Mouse (Mus musculus): ENCODE measurements at regions not wholly inside any gene's neighbourhood (a gene's known extent, or its start where the extent isn't known, plus 50 kb on each side); places are given as distances from the start of the nearest gene placed in this dataset.
"Not testable (repeated sequence)": the region's sequence is repeated elsewhere in the genome, so short reads cannot be mapped to it uniquely, and the experiment has no call there.

DNA sequence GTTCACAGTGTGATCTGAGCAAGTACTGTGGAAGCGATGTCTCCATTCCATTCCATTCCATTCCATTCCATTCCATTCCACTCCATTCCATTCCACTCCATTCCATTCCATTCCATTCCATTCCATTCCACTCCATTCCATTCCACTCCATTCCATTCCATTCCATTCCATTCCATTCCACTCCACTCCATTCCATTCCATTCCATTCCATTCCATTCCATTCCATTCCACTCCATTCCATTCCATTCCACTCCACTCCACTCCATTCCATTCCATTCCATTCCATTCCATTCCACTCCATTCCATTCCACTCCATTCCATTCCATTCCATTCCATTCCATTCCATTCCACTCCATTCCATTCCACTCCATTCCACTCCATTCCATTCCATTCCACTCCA lies 368.0 kb upstream of the Arid1b start:
- not testable (repeated sequence) for H3K9me3 ChIP-seq; ATAC-seq (ENCODE audit: low read depth); H3K36me3 ChIP-seq; H3K4me3 ChIP-seq; H3K27me3 ChIP-seq; H3K4me1 ChIP-seq (replicated peaks); H3K4me2 ChIP-seq; H3K9ac ChIP-seq; H3K27ac ChIP-seq (replicated peaks)
- WGBS, result 100% methylated on average over 1 of the region's 1 CpGs

- H3K9me3 ChIP-seq, result no peaks in the 10 kb centered on the region
- no peak overlapping the region for H3K27ac ChIP-seq (replicated peaks)
- H3K4me2 ChIP-seq, result no peak overlapping the region
- H3K4me1 ChIP-seq (replicated peaks), result no peaks in the 10 kb centered on the region
- H3K36me3 ChIP-seq, result no peaks in the 10 kb centered on the region
- WGBS, result 79% methylated on average over 7 of the region's 7 CpGs
- no peak overlapping the region for H3K9ac ChIP-seq
- no peak overlapping the region for H3K4me3 ChIP-seq
- H3K27me3 ChIP-seq, result no peaks in the 10 kb centered on the region
- no peak for ATAC-seq (ENCODE audit: low read depth)
Observed at GRCm38 (mm10) chr17:4627542-4627941, 366.6 kb upstream of the Arid1b start.

GRCm38 (mm10) chr17:4631122-4631521 lies 363.0 kb upstream of the Arid1b start:
- ATAC-seq (ENCODE audit: low read depth), result no peak

GRCm38 (mm10) chr17:4632506-4632905 lies 361.6 kb upstream of the Arid1b start:
- 0 out of 2 replicates have a peak, but pooled peaks cover 5% of the 10 kb centered on the region for H3K4me1 ChIP-seq (replicated peaks)
- no peak overlapping the region for H3K9ac ChIP-seq
- no peak overlapping the region for H3K4me3 ChIP-seq
- H3K27me3 ChIP-seq, result no peaks in the 10 kb centered on the region
- H3K9me3 ChIP-seq, result no peaks in the 10 kb centered on the region
- H3K27ac ChIP-seq (replicated peaks), result no peak overlapping the region
- no peak overlapping the region for H3K4me2 ChIP-seq
- no peak for ATAC-seq (ENCODE audit: low read depth)
- H3K36me3 ChIP-seq, result no peaks in the 10 kb centered on the region
- 86% methylated on average over 2 of the region's 2 CpGs for WGBS

More at GRCm38 (mm10) chr17:4631122-4631521, 363.0 kb upstream of the Arid1b start:
- no peak overlapping the region for H3K4me2 ChIP-seq
- H3K27me3 ChIP-seq, result no peaks in the 10 kb centered on the region
- H3K9ac ChIP-seq, result no peak overlapping the region
- no peaks in the 10 kb centered on the region for H3K36me3 ChIP-seq
- no peaks in the 10 kb centered on the region for H3K4me1 ChIP-seq (replicated peaks)
- H3K9me3 ChIP-seq, result no peaks in the 10 kb centered on the region
- H3K4me3 ChIP-seq, result no peak overlapping the region
- 58% methylated on average over 4 of the region's 4 CpGs for WGBS
- no peak overlapping the region for H3K27ac ChIP-seq (replicated peaks)

GRCm38 (mm10) chr17:4633771-4634170 lies 360.4 kb upstream of the Arid1b start:
- Histone ChIP-seq H3K4me1 (replicated peaks) (0 out of 2 replicates have a peak, but pooled peaks cover 5% of the 10 kb centered on the region), H3K9ac (no peak overlapping the region), H3K27me3 (no peaks in the 10 kb centered on the region), H3K27ac (replicated peaks) (no peak overlapping the region), H3K36me3 (no peaks in the 10 kb centered on the region), H3K4me3 (no peak overlapping the region), H3K4me2 (no peak overlapping the region), H3K9me3 (no peaks in the 10 kb centered on the region)
- no peak for ATAC-seq (ENCODE audit: low read depth)
- 61% methylated on average over 3 of the region's 3 CpGs for WGBS

DNA sequence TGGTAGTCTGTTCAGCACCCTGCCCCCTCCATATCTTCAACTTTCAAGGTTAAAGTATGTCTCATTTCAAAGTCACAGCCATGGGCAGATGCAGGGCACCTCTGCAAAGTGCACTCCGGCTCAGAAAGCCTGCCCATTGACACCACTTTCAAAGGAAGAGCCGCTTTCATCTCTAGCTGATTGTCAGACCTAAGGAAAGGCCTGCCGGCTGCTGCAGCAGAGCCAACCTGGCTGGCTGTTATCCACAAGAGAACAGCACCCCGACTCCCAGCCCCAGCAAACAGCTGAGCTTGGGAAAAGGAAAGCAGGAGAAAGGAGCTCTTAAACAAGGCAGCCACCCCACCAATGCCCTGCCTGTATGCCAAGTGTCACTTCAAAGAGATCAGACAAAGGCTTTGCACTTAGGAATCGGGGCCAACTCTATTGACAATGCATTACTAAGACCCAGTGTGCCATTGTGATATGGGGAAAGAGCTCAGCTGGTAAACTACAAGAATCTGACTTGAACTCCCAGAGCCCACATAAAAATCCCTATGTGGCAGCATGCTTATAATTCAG lies 357.3 kb upstream of the Arid1b start:
- Histone ChIP-seq H3K9ac (no peak overlapping the region), H3K27ac (replicated peaks) (no peak overlapping the region), H3K4me1 (replicated peaks) (0 out of 2 replicates have a peak, but pooled peaks cover 5% of the 10 kb centered on the region), H3K27me3 (no peaks in the 10 kb centered on the region), H3K4me3 (no peak overlapping the region), H3K36me3 (no peaks in the 10 kb centered on the region), H3K9me3 (no peaks in the 10 kb centered on the region), H3K4me2 (no peak overlapping the region)
- ATAC-seq (ENCODE audit: low read depth), result no peak
- 31% methylated on average over 5 of the region's 5 CpGs for WGBS

GRCm38 (mm10) chr17:4639531-4639930 lies 354.6 kb upstream of the Arid1b start:
- Histone ChIP-seq H3K9ac (no peak overlapping the region), H3K4me2 (no peak overlapping the region), H3K4me1 (replicated peaks) (0 out of 2 replicates have a peak, but pooled peaks cover 5% of the 10 kb centered on the region), H3K36me3 (no peaks in the 10 kb centered on the region), H3K27me3 (no peaks in the 10 kb centered on the region), H3K27ac (replicated peaks) (no peak overlapping the region), H3K9me3 (no peaks in the 10 kb centered on the region), H3K4me3 (no peak overlapping the region)
- WGBS, result 91% methylated on average over 4 of the region's 4 CpGs
- ATAC-seq (ENCODE audit: low read depth), result no peak

GRCm38 (mm10) chr17:4640555-4640954 lies 353.6 kb upstream of the Arid1b start:
- no peak for ATAC-seq (ENCODE audit: low read depth)
- Histone ChIP-seq H3K4me2 (no peak overlapping the region), H3K27ac (replicated peaks) (no peak overlapping the region), H3K4me1 (replicated peaks) (0 out of 2 replicates have a peak, but pooled peaks cover 5% of the 10 kb centered on the region), H3K9me3 (no peaks in the 10 kb centered on the region), H3K36me3 (no peaks in the 10 kb centered on the region), H3K27me3 (no peaks in the 10 kb centered on the region), H3K9ac (no peak overlapping the region), H3K4me3 (no peak overlapping the region)
- 87% methylated on average over 7 of the region's 7 CpGs for WGBS

DNA sequence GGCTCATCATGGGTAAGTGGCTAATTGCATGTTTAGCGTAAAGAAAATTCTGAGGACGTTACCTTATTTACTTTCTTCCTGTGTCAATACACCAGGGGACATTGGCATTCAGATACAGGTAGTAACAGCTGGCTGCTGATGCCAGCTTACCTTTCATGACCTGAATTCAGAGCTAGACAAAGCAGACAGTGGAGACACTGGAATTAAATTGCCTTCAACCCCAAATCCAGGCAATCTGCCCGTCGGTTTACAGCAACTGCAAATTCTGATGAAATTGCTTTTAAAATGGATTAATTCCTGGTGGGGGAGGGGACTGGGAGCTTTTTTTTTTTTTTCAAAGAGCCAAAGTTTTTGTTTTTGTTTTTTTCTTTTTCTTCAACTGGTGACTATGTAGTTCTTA lies 353.0 kb upstream of the Arid1b start:
- Histone ChIP-seq H3K4me3 (no peak overlapping the region), H3K4me2 (no peak overlapping the region), H3K4me1 (replicated peaks) (0 out of 2 replicates have a peak, but pooled peaks cover 5% of the 10 kb centered on the region), H3K36me3 (no peaks in the 10 kb centered on the region), H3K9ac (no peak overlapping the region), H3K27ac (replicated peaks) (no peak overlapping the region), H3K27me3 (no peaks in the 10 kb centered on the region), H3K9me3 (no peaks in the 10 kb centered on the region)
- 74% methylated on average over 4 of the region's 4 CpGs for WGBS
- no peak for ATAC-seq (ENCODE audit: low read depth)

GRCm38 (mm10) chr17:4642046-4642445 lies 352.1 kb upstream of the Arid1b start:
- Histone ChIP-seq H3K9me3 (no peaks in the 10 kb centered on the region), H3K9ac (no peak overlapping the region), H3K27ac (replicated peaks) (no peak overlapping the region), H3K4me2 (no peak overlapping the region), H3K36me3 (no peaks in the 10 kb centered on the region), H3K4me3 (no peak overlapping the region), H3K27me3 (no peaks in the 10 kb centered on the region), H3K4me1 (replicated peaks) (0 out of 2 replicates have a peak, but pooled peaks cover under 1% of the 10 kb centered on the region)
- WGBS, result 68% methylated on average over 1 of the region's 1 CpGs
- no peak for ATAC-seq (ENCODE audit: low read depth)

DNA sequence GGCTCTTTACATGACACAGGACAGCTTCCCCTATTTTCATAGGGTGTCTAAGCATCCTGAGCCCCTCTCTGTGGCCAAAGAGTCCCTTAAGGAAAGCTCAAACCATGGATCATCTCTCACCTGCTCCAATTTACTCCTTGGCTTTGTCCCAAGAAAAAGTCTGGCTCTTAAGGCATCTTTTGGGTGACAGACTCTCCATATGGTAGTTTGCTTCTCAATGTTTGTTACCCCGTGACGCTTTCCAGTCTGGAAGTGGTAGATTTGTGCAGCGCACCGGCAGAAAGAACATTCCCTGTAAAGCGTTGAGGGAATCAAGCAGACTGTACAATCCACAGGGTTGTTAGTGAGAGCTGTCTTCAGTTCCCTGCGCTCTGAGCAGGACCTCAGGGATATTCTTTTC lies 350.8 kb upstream of the Arid1b start:
- Histone ChIP-seq H3K9me3 (no peaks in the 10 kb centered on the region), H3K27me3 (no peaks in the 10 kb centered on the region), H3K27ac (replicated peaks) (no peak overlapping the region), H3K36me3 (no peaks in the 10 kb centered on the region), H3K4me2 (no peak overlapping the region), H3K4me1 (replicated peaks) (no peaks in the 10 kb centered on the region), H3K4me3 (no peak overlapping the region), H3K9ac (no peak overlapping the region)
- no peak for ATAC-seq (ENCODE audit: low read depth)
- 91% methylated on average over 6 of the region's 6 CpGs for WGBS

DNA sequence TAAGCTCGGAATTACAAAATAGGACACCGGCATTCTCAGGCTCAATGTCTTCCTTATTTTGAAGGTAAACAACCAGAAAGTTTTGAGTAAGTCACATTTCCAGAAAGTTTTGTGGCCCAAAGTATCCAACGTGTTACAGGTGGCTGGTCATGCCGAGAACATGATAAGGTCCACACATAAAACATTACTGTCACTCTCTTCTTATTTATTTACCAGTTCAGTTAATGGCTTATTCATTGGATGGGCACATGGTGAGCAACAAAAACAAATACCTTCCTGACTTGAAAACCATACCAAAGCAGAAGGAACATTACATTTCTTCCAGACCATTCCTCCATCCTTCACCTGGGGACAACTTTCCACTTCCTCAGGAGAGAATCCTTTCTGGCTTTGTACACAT lies 345.5 kb upstream of the Arid1b start:
- H3K36me3 ChIP-seq, result no peaks in the 10 kb centered on the region
- no peak overlapping the region for H3K27ac ChIP-seq (replicated peaks)
- no peak overlapping the region for H3K4me3 ChIP-seq
- ATAC-seq (ENCODE audit: low read depth), result no peak
- H3K4me1 ChIP-seq (replicated peaks), result no peaks in the 10 kb centered on the region
- H3K27me3 ChIP-seq, result no peaks in the 10 kb centered on the region
- 87% methylated on average over 4 of the region's 4 CpGs for WGBS
- H3K4me2 ChIP-seq, result no peak overlapping the region
- H3K9ac ChIP-seq, result no peak overlapping the region
- no peaks in the 10 kb centered on the region for H3K9me3 ChIP-seq

DNA sequence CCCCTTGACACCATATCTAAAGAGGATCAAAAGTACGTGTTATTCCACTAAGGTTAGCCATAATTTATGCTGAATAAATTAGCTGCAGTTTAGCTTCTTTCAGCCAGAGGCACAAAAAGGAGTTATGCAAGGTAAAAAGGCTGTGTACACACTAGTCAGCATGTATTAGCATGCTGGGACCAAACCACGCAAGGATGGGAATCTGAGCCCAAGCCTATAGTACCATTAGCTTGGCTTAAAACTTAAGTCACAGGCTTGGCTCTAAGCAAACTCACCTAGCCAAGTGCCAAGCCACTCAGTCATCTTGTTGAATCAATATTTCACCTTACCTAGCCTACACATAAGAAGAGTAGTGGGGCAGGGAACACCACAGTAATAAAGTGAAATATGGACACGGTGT lies 339.9 kb upstream of the Arid1b start:
- H3K4me1 ChIP-seq (replicated peaks), result no peaks in the 10 kb centered on the region
- ATAC-seq (ENCODE audit: low read depth), result no peak
- no peaks in the 10 kb centered on the region for H3K9me3 ChIP-seq
- H3K27me3 ChIP-seq, result no peaks in the 10 kb centered on the region
- H3K4me3 ChIP-seq, result no peak overlapping the region
- no peaks in the 10 kb centered on the region for H3K36me3 ChIP-seq
- H3K4me2 ChIP-seq, result no peak overlapping the region
- no peak overlapping the region for H3K9ac ChIP-seq
- 75% methylated on average over 3 of the region's 3 CpGs for WGBS
- H3K27ac ChIP-seq (replicated peaks), result no peak overlapping the region
